In genomic region chr15:69365440-69365839, GRCm38 (mm10) we compare ENCODE assay signal across 31 mouse cellular contexts.
"Had no signal": no experiment of that assay in that cellular context is flagged by ENCODE, and none has a peak within 500 bp of the region (broad histone marks: within the 10 kb centered on the region; RNA-seq: fewer than 3 reads in every experiment).

No protein-coding gene starts in this region.

- H3K4me2 ChIP-seq: heart, embryonic 11.5 days; heart, embryonic 12.5 days; heart, embryonic 13.5 days; heart, embryonic 15.5 days; hindbrain, embryonic 12.5 days; hindbrain, embryonic 13.5 days; hindbrain, embryonic 14.5 days; hindbrain, embryonic 15.5 days; intestine, embryonic 15.5 days had no signal

- H3K9ac ChIP-seq: heart, embryonic 12.5 days; heart, embryonic 13.5 days; heart, embryonic 15.5 days; hindbrain, embryonic 12.5 days; hindbrain, embryonic 13.5 days; hindbrain, embryonic 14.5 days; hindbrain, embryonic 15.5 days; intestine, embryonic 15.5 days had no signal

- H3K36me3 ChIP-seq: heart, embryonic 10.5 days; heart, embryonic 12.5 days; heart, embryonic 13.5 days; heart, embryonic 15.5 days; hindbrain, embryonic 10.5 days; hindbrain, embryonic 12.5 days; hindbrain, embryonic 13.5 days; hindbrain, embryonic 15.5 days; intestine, embryonic 15.5 days had no signal

- ATAC-seq: hindbrain, embryonic 16.5 days; hindbrain, postnatal 0 days; inflammation-experienced regulatory T-cells, adult 6 months; intestine, embryonic 15.5 days; intestine, embryonic 16.5 days; intestine, postnatal 0 days had no signal

- H3K27me3 ChIP-seq: heart, embryonic 12.5 days; heart, embryonic 13.5 days; heart, embryonic 15.5 days; hindbrain, embryonic 12.5 days; hindbrain, embryonic 13.5 days; hindbrain, embryonic 15.5 days; intestine, embryonic 15.5 days had no signal

- DNase-seq: heart, adult 18-20 months; heart, adult 2 months; heart, postnatal 10 days; heart, postnatal 14 days; heart, postnatal 36 days; heart, postnatal 4 days; kidney, adult 11 months; kidney, adult 18-20 months; kidney, postnatal 10 days; kidney, postnatal 14 days; kidney, postnatal 25 days; layer of hippocampus, adult 9-11 months; layer of hippocampus, postnatal 36 days had no signal

- H3K4me3 ChIP-seq: heart, adult 2 months; heart, embryonic 10.5 days; heart, embryonic 12.5 days; heart, embryonic 13.5 days; heart, embryonic 15.5 days; hindbrain, embryonic 10.5 days; hindbrain, embryonic 12.5 days; hindbrain, embryonic 13.5 days; hindbrain, embryonic 15.5 days; intestine, embryonic 15.5 days; layer of hippocampus, adult 2 months had no signal

- H3K9me3 ChIP-seq: heart, embryonic 10.5 days; heart, embryonic 12.5 days; heart, embryonic 13.5 days; heart, embryonic 15.5 days; hindbrain, embryonic 10.5 days; hindbrain, embryonic 12.5 days; hindbrain, embryonic 13.5 days; hindbrain, embryonic 15.5 days; intestine, embryonic 15.5 days had no signal

- H3K4me1 ChIP-seq: heart, embryonic 10.5 days; heart, embryonic 12.5 days; heart, embryonic 13.5 days; heart, embryonic 15.5 days; hindbrain, embryonic 10.5 days; hindbrain, embryonic 12.5 days; hindbrain, embryonic 13.5 days; hindbrain, embryonic 15.5 days; intestine, embryonic 15.5 days had no signal

- H3K27ac ChIP-seq: heart, adult 2 months; heart, embryonic 10.5 days; heart, embryonic 13.5 days; heart, embryonic 15.5 days; hindbrain, embryonic 10.5 days; hindbrain, embryonic 12.5 days; hindbrain, embryonic 13.5 days; hindbrain, embryonic 14.5 days; hindbrain, embryonic 15.5 days; hindbrain, postnatal 0 days; intestine, embryonic 15.5 days; kidney, postnatal 0 days; layer of hippocampus, adult 2 months had no signal
